Mouse (Mus musculus) ovary, postnatal 14 days (tissue): ENCODE data around the gene Gfm2.
A peak's percentile ranks its signal among the peaks of the same experiment; 100 is the strongest.

Source experiments
- DNase-seq: peaks from one replicate; pipeline ENCODE4 v3.0.0; 2022; ENCODE audit warnings: low spot score

Gene Gfm2

DNA sequence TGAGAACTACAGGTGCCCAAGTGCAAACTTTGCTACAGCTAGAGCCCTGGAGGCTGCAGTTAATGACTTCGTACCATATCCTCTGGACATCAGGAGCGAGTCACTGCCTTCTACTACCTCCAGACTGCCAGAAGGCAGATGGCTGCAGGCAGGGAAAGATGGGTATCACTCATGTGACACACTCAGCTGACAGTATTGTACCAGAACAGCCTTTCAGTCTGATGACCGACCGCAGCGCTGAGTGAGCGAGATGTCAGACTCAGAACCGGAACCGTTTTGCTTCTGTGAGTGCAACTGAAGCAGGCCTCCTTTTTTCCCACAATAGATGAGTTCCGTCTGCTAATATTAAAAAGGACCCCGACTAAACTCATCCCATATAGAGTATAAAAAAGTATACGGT, 54.9 kb downstream of the Gfm2 start:
- no peak for DNase-seq

DNA sequence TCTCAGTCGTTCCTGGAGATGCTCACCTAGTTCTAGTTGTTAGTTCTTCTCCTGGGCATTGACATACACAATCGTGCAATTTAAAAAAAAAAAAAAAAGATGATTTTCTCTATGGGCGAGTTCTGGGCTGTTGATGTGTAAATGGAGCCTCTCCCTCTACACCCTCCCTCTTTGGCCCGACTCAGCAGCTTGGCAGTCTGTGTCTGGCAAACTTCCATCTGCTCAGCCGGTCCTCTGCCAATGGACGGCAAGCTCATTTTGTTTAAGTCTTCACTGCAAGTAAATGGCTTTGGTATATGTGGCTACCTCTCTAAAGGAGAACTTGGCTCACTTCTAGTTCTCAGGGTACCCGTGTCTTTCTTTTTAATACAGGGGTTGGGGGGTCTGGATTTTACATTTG, 55.7 kb downstream of the Gfm2 start:
- DNase-seq: peak; percentile 60

DNA sequence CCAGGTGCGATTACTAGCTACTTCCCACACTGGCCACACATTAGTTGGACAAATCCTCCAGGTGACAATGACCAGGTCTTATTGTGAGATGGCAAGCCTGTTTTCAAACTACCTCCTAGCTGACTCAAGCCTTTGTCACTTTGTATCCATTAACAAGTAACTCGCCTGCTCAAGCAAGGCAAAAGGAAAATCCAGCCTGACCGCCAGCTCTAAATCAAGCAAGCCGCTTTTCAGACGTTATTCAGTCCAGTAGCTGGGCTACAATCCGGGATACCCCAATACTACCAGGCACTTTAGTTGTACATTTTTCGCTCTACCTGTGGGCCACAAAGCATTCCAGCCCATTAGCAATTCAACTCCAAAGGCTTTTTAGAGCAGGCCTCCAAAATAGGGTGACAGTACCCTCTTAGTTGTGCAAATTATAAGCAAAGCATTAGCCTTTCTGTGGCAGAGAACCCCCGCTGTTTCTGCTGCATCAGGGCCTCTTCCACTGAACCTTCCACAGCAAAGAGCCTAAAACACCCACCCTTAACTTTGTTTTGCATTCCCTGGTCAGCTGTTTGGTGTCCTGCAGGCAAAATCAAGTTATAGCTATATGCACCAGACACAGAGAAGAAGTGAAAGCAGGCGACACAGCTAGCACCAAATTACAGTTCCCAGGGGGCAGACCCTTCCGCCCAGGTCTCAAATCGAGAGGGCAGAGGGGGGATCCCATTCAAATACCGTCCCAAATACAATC, 58.6 kb downstream of the Gfm2 start:
- DNase-seq: no peak

DNA sequence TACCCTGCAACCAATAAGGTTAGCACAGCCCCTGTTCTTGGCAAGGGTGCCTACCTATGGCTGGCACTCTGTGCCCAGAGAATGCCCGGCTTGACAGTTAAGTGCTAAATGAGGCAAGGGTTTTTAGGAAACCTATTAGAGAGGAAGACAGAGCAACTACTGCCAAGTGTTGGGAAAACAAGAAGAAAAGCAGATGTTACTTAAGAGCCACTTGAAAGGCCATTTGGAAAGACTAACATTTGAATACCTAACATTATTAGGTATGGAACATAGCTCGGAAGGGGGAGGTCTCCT, 59.1 kb downstream of the Gfm2 start:
- DNase-seq: no peak

GRCm38 (mm10) chr13:97197932-97198562, 60.3 kb downstream of the Gfm2 start, which contains the start of gene Hexb:
Hexb (minus strand) TSS chr13:97198357.
- DNase-seq: peak; percentile 85

DNA sequence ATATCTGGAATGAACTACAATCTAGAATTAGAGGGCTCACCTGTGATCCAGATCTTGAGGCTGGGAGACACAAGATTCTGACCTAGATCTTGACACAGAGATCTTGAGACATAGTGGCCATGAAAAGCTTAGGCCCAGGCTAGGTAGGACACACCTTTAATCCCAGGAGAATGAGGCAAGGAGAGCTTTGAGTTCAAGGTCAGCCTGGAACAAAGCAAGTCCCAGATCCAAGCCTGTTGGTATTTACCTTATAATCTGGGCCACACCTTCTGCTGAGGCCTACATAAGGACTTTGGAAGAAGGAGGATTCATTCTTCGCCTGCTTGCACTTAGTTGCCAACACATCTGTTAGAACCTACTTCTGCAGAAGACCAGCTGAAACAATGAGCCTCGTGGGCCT, 61.4 kb downstream of the Gfm2 start:
- no peak for DNase-seq

DNA sequence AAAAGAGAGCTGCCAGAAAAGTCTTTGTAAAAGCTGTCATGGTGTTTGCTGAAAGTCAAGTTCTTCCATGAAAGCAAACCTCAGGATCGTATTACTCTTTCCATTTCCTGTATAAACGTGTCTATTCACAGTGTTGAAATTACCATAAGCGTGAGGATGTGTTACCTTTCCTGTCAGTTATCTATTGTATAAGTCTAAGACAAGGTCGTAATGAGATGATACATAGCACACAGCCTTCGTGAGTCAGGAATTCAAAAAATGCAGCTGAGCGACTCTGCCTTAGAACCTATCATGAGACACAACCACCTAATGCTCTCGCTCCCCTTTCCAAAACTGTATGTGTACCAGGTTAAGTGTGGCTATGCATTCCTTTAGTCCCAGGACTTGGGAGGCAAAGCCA, 63.3 kb downstream of the Gfm2 start:
- DNase-seq: no peak

GRCm38 (mm10) chr13:97201896-97202295, 64.2 kb downstream of the Gfm2 start:
- no peak for DNase-seq

DNA sequence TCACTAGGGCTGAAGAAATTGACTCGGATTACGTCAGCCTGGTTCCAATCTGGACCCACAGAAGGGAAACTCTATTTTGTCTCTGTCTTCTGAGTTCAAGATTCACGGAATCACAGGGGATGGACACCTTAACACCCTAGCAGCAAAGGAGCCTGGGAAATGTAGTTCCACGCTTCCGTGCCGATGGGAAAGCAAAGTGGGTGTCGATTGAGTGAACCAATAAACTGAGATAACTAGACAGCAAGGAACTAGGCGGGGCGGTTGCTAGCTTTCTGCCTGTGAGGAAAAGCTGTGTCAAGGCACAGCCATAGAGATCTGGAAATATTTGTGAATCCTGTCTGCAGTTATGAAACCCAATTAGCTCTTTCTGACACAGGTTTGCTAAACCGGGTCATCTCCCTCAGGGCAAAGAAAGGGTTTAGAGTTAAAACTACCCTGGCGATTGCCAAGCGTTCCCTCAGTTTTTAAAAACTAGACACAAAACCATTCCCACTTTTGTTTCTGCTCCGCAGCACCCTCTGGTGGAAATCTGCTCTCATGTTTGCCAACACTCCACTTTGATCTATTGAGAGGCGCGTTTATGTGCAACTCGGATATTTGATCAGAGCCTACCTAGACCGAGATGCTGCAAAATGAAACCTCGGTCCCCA, 67.4 kb downstream of the Gfm2 start:
- peak; percentile 78 for DNase-seq

GRCm38 (mm10) chr13:97206046-97206445, 68.3 kb downstream of the Gfm2 start:
- no peak for DNase-seq

GRCm38 (mm10) chr13:97207472-97208111, 69.9 kb downstream of the Gfm2 start:
- no peak for DNase-seq

GRCm38 (mm10) chr13:97208112-97208478, 70.4 kb downstream of the Gfm2 start:
- DNase-seq: no peak

- DNase-seq: no peak
These were observed 70.8 kb downstream of the Gfm2 start for GRCm38 (mm10) chr13:97208500-97209010.

GRCm38 (mm10) chr13:97214583-97215268, 77.0 kb downstream of the Gfm2 start:
- DNase-seq: no peak

GRCm38 (mm10) chr13:97215563-97215962, 77.8 kb downstream of the Gfm2 start:
- DNase-seq: no peak

DNA sequence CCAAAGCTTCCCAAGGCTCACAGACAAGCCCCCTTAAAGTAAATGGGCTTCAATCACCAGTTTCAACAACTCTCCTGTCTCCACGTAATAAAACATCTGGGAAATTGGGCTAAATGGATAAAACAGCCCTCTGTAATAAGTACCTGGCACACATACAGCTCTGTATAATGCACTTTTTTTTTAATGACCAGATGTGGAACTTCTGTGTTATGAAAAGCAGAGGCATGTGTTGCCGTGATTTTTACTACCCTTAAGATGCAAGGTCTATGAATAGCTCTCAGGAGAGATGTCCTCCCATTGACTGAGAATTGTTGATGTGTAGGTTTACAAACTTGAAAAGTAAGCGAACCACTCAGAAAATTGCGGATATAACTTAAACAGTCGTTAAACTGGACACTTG, 78.5 kb downstream of the Gfm2 start:
- DNase-seq: no peak

GRCm38 (mm10) chr13:97220022-97220421, 82.3 kb downstream of the Gfm2 start:
- no peak for DNase-seq

DNA sequence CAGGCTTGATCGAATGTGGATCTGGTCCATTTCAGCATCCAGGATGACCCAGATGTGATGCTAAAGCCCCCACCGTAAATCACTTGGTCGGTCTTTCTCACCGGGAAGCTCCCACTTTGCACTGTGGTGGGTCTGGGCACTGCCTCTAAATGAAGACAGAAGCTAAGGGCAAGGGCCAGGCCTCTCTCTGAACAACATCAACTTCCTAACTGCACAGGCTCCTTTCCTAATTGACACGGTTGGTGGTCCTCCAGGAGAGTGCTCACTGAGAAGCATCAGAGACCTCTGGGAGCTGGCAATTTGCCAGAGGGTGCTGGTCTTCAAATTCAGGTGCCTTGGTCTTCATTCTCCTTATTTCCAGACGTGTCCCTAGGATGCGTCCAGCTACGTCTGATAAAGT, 86.1 kb downstream of the Gfm2 start:
- DNase-seq: no peak

DNA sequence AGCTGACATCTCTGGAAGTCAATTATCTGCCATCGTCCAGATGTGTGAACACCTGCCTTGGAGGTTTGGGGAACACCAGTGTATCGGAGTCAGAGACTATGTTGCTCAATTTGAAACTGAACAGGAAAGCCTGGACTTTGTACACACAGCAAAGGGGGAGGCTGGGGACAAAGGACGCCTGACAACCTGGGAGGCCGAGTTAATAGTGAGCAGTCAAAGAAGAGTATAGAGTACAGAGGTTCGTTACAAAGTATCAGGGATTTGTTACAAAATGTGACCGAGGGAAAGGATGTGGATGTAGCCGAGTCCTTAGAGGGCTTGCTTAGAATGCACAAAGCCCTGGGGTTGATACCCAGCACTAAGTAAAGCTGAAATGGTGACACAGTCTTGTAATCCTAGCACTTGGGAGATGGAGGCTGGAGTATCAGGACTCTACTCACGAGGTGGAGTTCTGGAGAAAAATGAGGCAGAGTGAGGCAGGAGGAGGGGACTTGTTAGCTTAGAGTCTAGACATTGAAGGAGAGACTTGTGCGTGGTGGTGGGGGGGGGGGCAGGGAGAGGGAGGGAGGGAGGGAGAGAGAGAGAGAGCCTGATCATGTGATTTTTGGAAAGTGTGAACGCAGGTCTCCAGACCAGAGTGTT, 86.7 kb downstream of the Gfm2 start:
- no peak for DNase-seq

- no peak for DNase-seq
These were observed 87.4 kb downstream of the Gfm2 start for GRCm38 (mm10) chr13:97225130-97225529.

DNA sequence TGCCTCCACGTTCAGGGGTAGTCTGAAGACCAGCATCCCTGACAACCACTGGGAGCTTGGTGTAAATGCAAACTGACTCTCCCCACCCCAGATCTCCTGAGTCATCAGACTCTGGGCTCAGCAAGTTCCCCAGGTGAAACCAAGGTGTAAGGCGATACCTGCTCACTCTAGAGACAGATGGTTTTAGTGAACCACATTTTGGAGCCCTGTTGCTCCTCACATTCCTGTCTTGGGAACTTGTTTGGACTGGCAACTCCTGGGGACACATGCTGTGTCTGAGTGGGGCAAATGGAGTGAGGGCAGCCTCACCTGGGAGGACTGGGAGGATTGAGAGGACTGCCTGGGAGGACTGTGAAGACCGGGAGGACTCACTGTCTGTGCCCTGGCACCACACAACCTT, 90.1 kb downstream of the Gfm2 start:
- DNase-seq: no peak

- no peak for DNase-seq
These were observed 92.4 kb downstream of the Gfm2 start for GRCm38 (mm10) chr13:97230101-97230500.
